Mouse (Mus musculus) embryonic fibroblast, embryonic 13.5 days (primary cell): ENCODE data around the gene Kcnj12.

Experiments used
- CTCF ChIP-seq: IDR thresholded peaks from 2 replicates; pipeline ENCODE4 v1.5.1; 2011; ENCODE audit warnings: mild to moderate bottlenecking, control low read depth, low read length, moderate library complexity, borderline replicate concordance; ENCODE audit not compliant: insufficient read depth
- POLR2A ChIP-seq: IDR thresholded peaks from 2 replicates; pipeline ENCODE4 v1.6.1; 2011; ENCODE audit warnings: low read depth, mild to moderate bottlenecking, control low read depth, low read length, moderate library complexity

GRCm38 (mm10) chr11:61056871-61057270 is 34.5 kb downstream of the Kcnj12 start:
- TF ChIP-seq CTCF (no peak), POLR2A (no peak)
